Mouse (Mus musculus) liver, postnatal 0 days (tissue): Measurements from ENCODE around the gene Stk39.

Source experiments
- CTCF ChIP-seq: sonication (generic); IDR thresholded peaks from 2 replicates; pipeline ENCODE4 v1.5.1; 2016; ENCODE audit warnings: antibody characterized with exemption, low read depth
- EP300 ChIP-seq: IDR thresholded peaks from 2 replicates; pipeline ENCODE4 v1.6.1; 2016; ENCODE audit warnings: antibody characterized with exemption, low read depth, mild to moderate bottlenecking

DNA sequence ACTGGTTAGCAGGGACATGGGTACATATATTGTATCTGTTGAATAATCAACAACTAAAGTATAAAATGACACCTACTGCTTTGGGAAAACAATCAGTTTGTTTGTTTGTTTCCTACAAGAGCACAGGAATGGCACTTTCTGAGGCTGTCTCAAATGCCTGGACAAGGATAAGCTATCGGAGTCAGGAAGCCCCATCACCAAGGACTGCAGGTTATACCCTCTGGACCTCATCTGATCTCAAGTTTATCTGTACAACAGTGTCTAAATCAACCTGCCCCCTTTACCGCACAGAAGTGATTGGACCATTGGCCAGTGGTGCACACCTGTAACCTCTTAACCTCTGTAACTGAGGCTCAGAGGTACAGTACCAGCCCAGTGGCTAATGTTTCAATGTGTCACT, 211.2 kb downstream of the Stk39 start:
- no peak for TF ChIP-seq CTCF
- TF ChIP-seq EP300 = no peak
